Mouse (Mus musculus) CH12.LX (cell line): ENCODE results near the gene Myo15. TPM values are rescaled to one million over a fixed set of nuclear protein-coding genes. Genes with fewer than 3 reads are reported as not detected.

Experiments
- DNase-seq: peaks from one replicate; pipeline ENCODE4 v3.0.0-alpha.2; 2013; ENCODE audit errors: extremely low read depth
- H3K27ac ChIP-seq: 2 replicates; pipeline ENCODE4 v1.5.1; 2012; ENCODE audit warnings: low read depth, mild to moderate bottlenecking, control low read depth, moderate library complexity; ENCODE audit not compliant: insufficient read depth
- H3K27me3 ChIP-seq: replicated peaks from 2 replicates; pipeline ENCODE3; 2012; ENCODE audit warnings: inconsistent platforms
- H3K36me3 ChIP-seq, 2 experiments: replicated peaks in 1 of 2; 2 replicates each; pipeline versions ENCODE3 to v1.6.1; 2012; ENCODE audit warnings: inconsistent platforms in 1 of 2, low read length in 1 of 2, mild to moderate bottlenecking in 1 of 2, mixed read lengths in 1 of 2, moderate library complexity in 1 of 2; ENCODE audit not compliant: control insufficient read depth in 1 of 2, insufficient read depth in 1 of 2
- H3K4me1 ChIP-seq, 2 experiments: 2 replicates each; pipeline ENCODE4 v1.6.1; 2012; ENCODE audit warnings: inconsistent platforms in 1 of 2, moderate library complexity in 1 of 2; ENCODE audit not compliant: insufficient read depth in 2 of 2, control insufficient read depth in 1 of 2
- H3K4me2 ChIP-seq: 2 replicates; pipeline ENCODE4 v1.6.1; 2012; ENCODE audit warnings: low read depth, mild to moderate bottlenecking, control low read depth; ENCODE audit not compliant: poor library complexity, insufficient read depth, severe bottlenecking
- H3K4me3 ChIP-seq, 3 experiments: fragments of 150-350 bp in 1 of 3; sonication (generic) in 1 of 3; replicated peaks in 1 of 3; 2 replicates each; pipeline versions ENCODE3 to v1.5.1; 2011 to 2012; ENCODE audit warnings: low read depth in 2 of 3, low read length in 2 of 3, mild to moderate bottlenecking in 2 of 3, moderate library complexity in 2 of 3, control low read depth in 1 of 3, improper control_type of control experiment in 1 of 3, inconsistent platforms in 1 of 3, mixed read lengths in 1 of 3; ENCODE audit not compliant: poor library complexity in 1 of 3
- H3K79me2 ChIP-seq: replicated peaks from 2 replicates; pipeline ENCODE4 v1.6.1; 2012; ENCODE audit warnings: mild to moderate bottlenecking, moderate library complexity; ENCODE audit not compliant: control insufficient read depth, poor library complexity, insufficient read depth, severe bottlenecking; ENCODE audit errors: extremely low read depth
- H3K9ac ChIP-seq: 2 replicates; pipeline ENCODE4 v1.6.1; 2012; ENCODE audit warnings: low read depth, mild to moderate bottlenecking, control low read depth, moderate library complexity; ENCODE audit not compliant: insufficient read depth
- H3K9me3 ChIP-seq: replicated peaks from 2 replicates; pipeline ENCODE3; 2012; ENCODE audit warnings: low read length, inconsistent platforms, mixed read lengths
- CTCF ChIP-seq, 2 experiments: IDR thresholded peaks in 1 of 2; conservative IDR thresholded peaks in 1 of 2; 2 replicates each; pipeline ENCODE4 v1.5.1; 2011 to 2012; ENCODE audit warnings: low read depth in 2 of 2, low read length in 2 of 2, improper control_type of control experiment in 1 of 2, inconsistent platforms in 1 of 2, mild to moderate bottlenecking in 1 of 2, moderate library complexity in 1 of 2
- E2F4 ChIP-seq: IDR thresholded peaks from 2 replicates; pipeline ENCODE4 v1.6.1; 2011; ENCODE audit warnings: low read depth, low read length, improper control_type of control experiment; ENCODE audit not compliant: insufficient replicate concordance
- JUN ChIP-seq: IDR thresholded peaks from 2 replicates; pipeline ENCODE4 v1.6.1; 2011; ENCODE audit warnings: low read depth, mild to moderate bottlenecking, low read length, improper control_type of control experiment, moderate library complexity; ENCODE audit not compliant: insufficient read depth
- JUND ChIP-seq: conservative IDR thresholded peaks from 2 replicates; pipeline ENCODE4 v1.6.1; 2011; ENCODE audit warnings: low read depth, low read length, improper control_type of control experiment
- MAZ ChIP-seq: IDR thresholded peaks from 2 replicates; pipeline ENCODE4 v1.6.1; 2012; ENCODE audit warnings: low read depth, mild to moderate bottlenecking, inconsistent platforms, low read length, improper control_type of control experiment, moderate library complexity
- MYC ChIP-seq: IDR thresholded peaks from 2 replicates; pipeline ENCODE4 v1.6.1; 2011; ENCODE audit warnings: low read depth, mild to moderate bottlenecking, improper control_type of control experiment, low read length
- NRF1 ChIP-seq: IDR thresholded peaks from 2 replicates; pipeline ENCODE4 v1.6.1; 2014; ENCODE audit warnings: low read depth, mild to moderate bottlenecking, inconsistent platforms, low read length, improper control_type of control experiment, moderate library complexity
- PAX5 ChIP-seq: IDR thresholded peaks from 2 replicates; pipeline ENCODE4 v1.6.1; 2012; ENCODE audit warnings: low read length, inconsistent platforms, mixed read lengths
- RAD21 ChIP-seq: IDR thresholded peaks from 2 replicates; pipeline ENCODE4 v1.6.1; 2011; ENCODE audit warnings: low read depth, mild to moderate bottlenecking, low read length, improper control_type of control experiment, moderate library complexity
- RCOR1 ChIP-seq: conservative IDR thresholded peaks from 2 replicates; pipeline ENCODE4 v1.6.1; 2012; ENCODE audit warnings: low read depth, mild to moderate bottlenecking, inconsistent platforms, low read length, improper control_type of control experiment
- SIN3A ChIP-seq: IDR thresholded peaks from 2 replicates; pipeline ENCODE4 v1.6.1; 2012; ENCODE audit warnings: low read length, improper control_type of control experiment, inconsistent platforms
- TCF12 ChIP-seq: IDR thresholded peaks from 2 replicates; pipeline ENCODE4 v1.6.1; 2014; ENCODE audit warnings: low read depth, mild to moderate bottlenecking, inconsistent platforms, low read length, improper control_type of control experiment
- ZKSCAN1 ChIP-seq: IDR thresholded peaks from 2 replicates; pipeline ENCODE4 v1.6.1; 2012; ENCODE audit warnings: low read depth, inconsistent platforms, low read length, improper control_type of control experiment, borderline replicate concordance
- ZNF384 ChIP-seq: IDR thresholded peaks from 2 replicates; pipeline ENCODE4 v1.6.1; 2012; ENCODE audit warnings: low read depth, low read length, improper control_type of control experiment, inconsistent platforms
- dilution Hi-C: fragments of 300-500 bp; cut with MboI; formaldehyde crosslinking; loops from 2 replicates; pipeline ENCODE4 v1.14.3; 2020; ENCODE audit warnings: low sequenced_read_pairs; ENCODE audit not compliant: extremely low pct_unique_long_range_greater_than_20kb, extremely low pct_ligation_motif_present
- in situ Hi-C: fragments of 300-500 bp; cut with MboI; formaldehyde crosslinking; loops from 3 replicates; pipeline ENCODE4 v1.14.3; 2019; ENCODE audit warnings: low sequenced_read_pairs, low pct_ligation_motif_present, low pct_unique_long_range_greater_than_20kb, mixed read lengths
- polyA plus RNA-seq: library from polyadenylated mRNA; unstranded; fragments of >175 nt; gene quantifications from 2 replicates; pipeline ENCODE4 v1.2.1, GENCODE M21; 2012; ENCODE audit warnings: low read depth; ENCODE audit not compliant: insufficient read length
- total RNA-seq, 2 experiments: library from RNA; depleted of rRNA; stranded (reverse); fragments of 300-350 nt in 1 of 2; fragments of >200 nt in 1 of 2; gene quantifications; 2 replicates each; pipeline ENCODE4 v1.2.3; 2012 to 2014

The Myo15 gene
- total and polyA plus RNA-seq, 3 experiments, result 0.01 to 0.13 (median 0.04) TPM

DNA sequence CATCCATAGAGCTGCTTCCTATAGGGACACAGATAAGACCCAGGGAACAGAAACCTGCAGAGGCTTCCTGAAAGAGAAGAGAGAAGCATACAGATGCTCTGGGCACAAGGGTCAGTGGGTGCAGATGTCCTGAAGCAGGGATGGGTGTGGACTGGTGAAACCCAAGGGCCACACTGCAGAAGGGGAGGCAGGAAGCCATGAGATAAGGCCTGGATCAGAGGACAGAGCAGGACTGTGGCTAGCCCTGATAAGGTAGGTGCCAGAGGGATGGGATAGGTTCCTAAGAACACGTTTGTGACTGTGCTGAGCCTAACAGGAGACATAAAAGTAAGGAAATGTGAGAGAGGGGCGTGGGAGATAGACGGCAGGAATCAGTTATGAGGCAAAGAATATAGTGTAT lies 17.1 kb downstream of the Myo15 start:
- Histone ChIP-seq H3K9me3 (no peaks in the 10 kb centered on the region), H3K27ac (no peak overlapping the region), H3K4me3 (no peak overlapping the region), H3K4me2 (no peak overlapping the region), H3K4me1 (no peaks in the 10 kb centered on the region), H3K79me2 (no peaks in the 10 kb centered on the region), H3K27me3 (peaks cover 68% of the 10 kb centered on the region), H3K9ac (no peak overlapping the region), H3K36me3 (no peaks in the 10 kb centered on the region)
- dilution Hi-C loops, result no loop called here
- in situ Hi-C loops, result no loop called here
- DNase-seq, result no peak
- TF ChIP-seq JUND (no peak), CTCF (conservative IDR thresholded peaks at IDR 0.05 in 1 of 2, IDR thresholded peaks at IDR 0.05 in 1 of 2; ENCODE audit: low read depth in 2 of 2, low read length in 2 of 2) (no peak), ZNF384 (no peak), PAX5 (no peak), TCF12 (no peak), ZKSCAN1 (no peak), RCOR1 (no peak)

DNA sequence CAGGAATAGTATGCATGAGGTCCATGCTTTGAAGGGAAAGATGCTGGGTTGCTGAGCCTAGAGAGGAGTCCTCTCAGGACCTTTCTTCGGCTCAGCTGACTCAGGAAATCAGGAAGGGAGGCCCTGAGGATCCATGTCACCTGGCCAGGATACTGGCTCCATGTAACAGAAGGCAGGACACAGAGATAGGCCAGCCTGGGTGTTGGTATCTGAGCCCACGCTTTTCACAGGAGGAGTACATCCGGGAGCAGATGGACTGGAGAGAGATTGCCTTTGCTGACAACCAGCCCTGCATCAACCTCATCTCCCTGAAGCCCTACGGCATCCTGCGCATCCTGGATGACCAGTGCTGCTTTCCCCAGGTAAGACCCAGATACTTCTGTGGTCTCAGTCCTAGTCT lies 23.6 kb downstream of the Myo15 start:
- dilution Hi-C loops, result no loop called here
- in situ Hi-C loops, result no loop called here

DNA sequence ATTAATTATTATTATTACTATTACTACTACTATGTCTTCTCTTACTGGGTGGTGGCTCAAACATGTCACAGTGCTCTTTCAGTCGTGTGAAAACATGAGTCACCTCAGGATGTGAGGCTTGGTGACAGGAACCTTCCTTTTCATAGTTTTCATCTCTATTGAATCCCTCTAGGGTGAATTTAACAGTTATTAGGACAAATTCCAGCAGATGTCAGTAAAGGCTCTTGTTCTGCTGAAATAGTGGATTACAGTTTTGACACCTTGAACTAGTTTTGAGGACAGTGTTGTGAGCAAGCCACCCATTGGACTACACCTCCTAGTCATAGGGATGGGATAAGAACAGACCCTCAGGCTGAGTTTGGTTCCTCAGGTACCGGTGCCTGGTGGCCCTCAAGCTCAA lies 26.6 kb downstream of the Myo15 start:
- no peak overlapping the region for H3K4me2 ChIP-seq
- dilution Hi-C loops (no loop called here), in situ Hi-C loops (no loop called here)
- no peaks in the 10 kb centered on the region for H3K9me3 ChIP-seq
- peaks cover 0 to 4% of the 10 kb centered on the region in 2 experiments; a peak in 1 of 4 replicates for H3K4me1 ChIP-seq
- H3K27me3 ChIP-seq, result peaks cover 48% of the 10 kb centered on the region
- TF ChIP-seq NRF1 (no peak), MYC (no peak), JUN (no peak), CTCF (conservative IDR thresholded peaks at IDR 0.05 in 1 of 2, IDR thresholded peaks at IDR 0.05 in 1 of 2; ENCODE audit: low read depth in 2 of 2, low read length in 2 of 2) (peak in 1 of 2 experiments; percentile 43; a peak in 2 of 4 replicates), E2F4 (no peak), SIN3A (no peak), RAD21 (peak; percentile 47)
- DNase-seq, result no peak
- no peak overlapping the region for H3K9ac ChIP-seq
- no peaks in the 10 kb centered on the region for H3K36me3 ChIP-seq
- no peaks in the 10 kb centered on the region for H3K79me2 ChIP-seq
- no peak overlapping the region for H3K27ac ChIP-seq
- no peak overlapping the region for H3K4me3 ChIP-seq

More for the DNA sequence above, 23.6 kb downstream of the Myo15 start:
- Histone ChIP-seq H3K27me3 (peaks cover 35% of the 10 kb centered on the region), H3K4me1 (peaks cover 0 to 4% of the 10 kb centered on the region in 2 experiments; a peak in 1 of 4 replicates), H3K36me3 (no peaks in the 10 kb centered on the region), H3K27ac (no peak overlapping the region), H3K79me2 (no peaks in the 10 kb centered on the region), H3K9me3 (no peaks in the 10 kb centered on the region), H3K4me3 (no peak overlapping the region), H3K4me2 (no peak overlapping the region), H3K9ac (no peak overlapping the region)
- no peak for TF ChIP-seq MAZ
- DNase-seq, result no peak
